Mouse (Mus musculus) induced T-regulatory cell, adult 2 months (primary cell): ENCODE data around the gene Gm44502.

ENCODE experiments used
- DNase-seq: peaks from one replicate; pipeline ENCODE4 v3.0.0-alpha.2; 2012; ENCODE audit warnings: low read depth

Gm44502 gene

GRCm38 (mm10) chr15:89399716-89400115 lies 29.8 kb downstream of the Gm44502 start:
- no peak for DNase-seq

- DNase-seq = no peak
Observed at GRCm38 (mm10) chr15:89398146-89398545, 31.4 kb downstream of the Gm44502 start.

- no peak for DNase-seq
Observed at GRCm38 (mm10) chr15:89396883-89397282, 32.6 kb downstream of the Gm44502 start.

- DNase-seq = no peak
Observed at GRCm38 (mm10) chr15:89390081-89390480, 39.4 kb downstream of the Gm44502 start.

- DNase-seq = peak; percentile 30
Observed at GRCm38 (mm10) chr15:89387127-89387526, 42.4 kb downstream of the Gm44502 start.

- no peak for DNase-seq
Observed at GRCm38 (mm10) chr15:89384617-89385016, 44.9 kb downstream of the Gm44502 start, which contains the start of gene Klhdc7b. Klhdc7b (plus strand) TSS chr15:89384917.

- DNase-seq = no peak
Observed at GRCm38 (mm10) chr15:89379429-89379828, 50.1 kb downstream of the Gm44502 start.

GRCm38 (mm10) chr15:89378831-89379401 lies 50.6 kb downstream of the Gm44502 start, which contains the start of gene Odf3b:
Odf3b (minus strand) TSS chr15:89379282.
- peak; percentile 46 for DNase-seq

GRCm38 (mm10) chr15:89377938-89378828 lies 51.3 kb downstream of the Gm44502 start:
- peak; percentile 17 for DNase-seq

- no peak for DNase-seq
Observed at GRCm38 (mm10) chr15:89377362-89377761, 52.1 kb downstream of the Gm44502 start.

GRCm38 (mm10) chr15:89376957-89377356 lies 52.5 kb downstream of the Gm44502 start, which contains the start of gene Tymp:
Tymp (minus strand) TSS chr15:89377039.
- no peak for DNase-seq

- no peak for DNase-seq
Observed at GRCm38 (mm10) chr15:89376040-89376439, 53.5 kb downstream of the Gm44502 start.

GRCm38 (mm10) chr15:89374801-89375534 lies 54.5 kb downstream of the Gm44502 start:
- DNase-seq = no peak

- no peak for DNase-seq
Observed at GRCm38 (mm10) chr15:89374340-89374739, 55.2 kb downstream of the Gm44502 start.

GRCm38 (mm10) chr15:89373762-89374248 lies 55.7 kb downstream of the Gm44502 start, which contains the start of gene Sco2:
Sco2 (minus strand) TSS chr15:89373846.
- peak; percentile 94 for DNase-seq

- DNase-seq = peak; percentile 94
Observed at GRCm38 (mm10) chr15:89373027-89373761, 56.3 kb downstream of the Gm44502 start.

GRCm38 (mm10) chr15:89372536-89372935 lies 57.0 kb downstream of the Gm44502 start:
- DNase-seq = no peak

GRCm38 (mm10) chr15:89372068-89372467 lies 57.4 kb downstream of the Gm44502 start:
- DNase-seq = no peak
